Mouse (Mus musculus) forebrain, postnatal 0 days (tissue): ENCODE measurements around the gene Decr2. TPM values are rescaled to one million over a fixed set of nuclear protein-coding genes. Genes with fewer than 3 reads are reported as not detected.

Experiments used
- ATAC-seq: fragments of 200-750 bp; cut with Nextera tagmentation; 2 replicates; pipeline ENCODE4 v1.8.0; 2017; ENCODE audit warnings: mild to moderate bottlenecking, moderate library complexity
- DNase-seq: peaks from one replicate; pipeline ENCODE4 v3.0.0-alpha.2; 2015
- H3K27ac ChIP-seq: fragments of 300-500 bp; sonication (generic); 2 replicates; pipeline ENCODE4 v1.5.1; 2014; ENCODE audit warnings: low read depth, mild to moderate bottlenecking, antibody characterized with exemption, low read length, moderate library complexity, mixed read lengths
- H3K27me3 ChIP-seq: fragments of 300-500 bp; sonication (generic); 2 replicates; pipeline ENCODE4 v1.6.1; 2014; ENCODE audit warnings: mild to moderate bottlenecking, low read length, mixed read lengths; ENCODE audit not compliant: insufficient read depth
- H3K36me3 ChIP-seq: fragments of 300-500 bp; sonication (generic); 2 replicates; pipeline ENCODE4 v1.6.1; 2014; ENCODE audit warnings: mild to moderate bottlenecking, moderate library complexity; ENCODE audit not compliant: insufficient read depth
- H3K4me1 ChIP-seq: fragments of 300-500 bp; sonication (generic); 2 replicates; pipeline ENCODE4 v1.6.1; 2014; ENCODE audit warnings: antibody characterized with exemption; ENCODE audit not compliant: insufficient read depth
- H3K4me2 ChIP-seq: fragments of 300-500 bp; sonication (generic); 2 replicates; pipeline ENCODE4 v1.6.1; 2014; ENCODE audit warnings: low read depth, mild to moderate bottlenecking, moderate library complexity
- H3K4me3 ChIP-seq: fragments of 300-500 bp; sonication (generic); 2 replicates; pipeline ENCODE4 v1.5.1; 2014; ENCODE audit warnings: low read depth, low read length, mixed read lengths
- H3K9ac ChIP-seq: fragments of 300-500 bp; sonication (generic); 2 replicates; pipeline ENCODE4 v1.6.1; 2014; ENCODE audit warnings: mild to moderate bottlenecking
- H3K9me3 ChIP-seq: fragments of 300-500 bp; sonication (generic); 2 replicates; pipeline ENCODE4 v1.6.1; 2016; ENCODE audit warnings: low read length
- CTCF ChIP-seq: sonication (generic); IDR thresholded peaks from 2 replicates; pipeline ENCODE4 v1.5.1; 2016; ENCODE audit warnings: antibody characterized with exemption, control low read depth, low read depth
- WGBS: fragments of 180-500 bp; shearing (Covaris S2); extraction: QIAGEN DNeasy Blood & Tissue Kit; methylation state at CpG from one replicate; pipeline ENCODE4 v1.1.7; 2014; 5-methylcytosine and 5-hydroxymethylcytosine counted together
- polyA plus RNA-seq: library from polyadenylated mRNA; unstranded; fragments of >200 nt; fragmentation: Nextera tagmentation; extraction: Ambion mirVana; gene quantifications from 2 replicates; pipeline ENCODE4 v1.2.1, GENCODE M21; 2015
- total RNA-seq: library from RNA; depleted of rRNA; stranded (reverse); fragments of >200 nt; gene quantifications from 2 replicates; pipeline ENCODE4 v1.2.3, GENCODE M21; 2014; rRNA removed

Gene Decr2
- total and polyA plus RNA-seq, 2 experiments from 2014 or later = 32.7 to 35.3 TPM

DNA sequence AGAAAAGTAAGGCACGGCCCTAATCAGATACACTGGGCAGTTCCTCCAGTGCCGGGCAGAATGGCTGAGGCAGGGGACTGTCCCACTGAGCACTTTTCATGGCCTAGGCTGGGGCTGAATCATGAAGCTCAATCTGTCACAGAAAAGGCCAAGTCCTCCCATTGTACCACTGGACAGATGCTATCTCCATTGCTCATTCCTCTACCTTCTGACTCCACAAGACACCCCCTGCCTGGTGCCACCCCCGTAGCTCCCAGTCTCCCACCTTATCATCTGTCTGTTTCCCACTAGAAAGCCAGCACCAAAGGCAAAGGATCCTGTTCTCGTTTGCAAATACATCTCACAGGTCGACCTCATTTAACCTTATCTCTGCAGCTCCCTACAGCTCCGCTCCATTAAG lies 58.1 kb downstream of the Decr2 start:
- Histone ChIP-seq H3K27ac (no peak overlapping the region; the same call in 1 of the 2 replicates), H3K36me3 (peaks cover 20% of the 10 kb centered on the region), H3K4me3 (no peak overlapping the region), H3K4me1 (no peaks in the 10 kb centered on the region), H3K9ac (no peak overlapping the region), H3K9me3 (no peaks in the 10 kb centered on the region), H3K27me3 (no peaks in the 10 kb centered on the region), H3K4me2 (no peak overlapping the region)
- no peak for TF ChIP-seq CTCF
- WGBS = 80% methylated on average over 6 of the region's 6 CpGs
- no peak for DNase-seq
- no peak for ATAC-seq

DNA sequence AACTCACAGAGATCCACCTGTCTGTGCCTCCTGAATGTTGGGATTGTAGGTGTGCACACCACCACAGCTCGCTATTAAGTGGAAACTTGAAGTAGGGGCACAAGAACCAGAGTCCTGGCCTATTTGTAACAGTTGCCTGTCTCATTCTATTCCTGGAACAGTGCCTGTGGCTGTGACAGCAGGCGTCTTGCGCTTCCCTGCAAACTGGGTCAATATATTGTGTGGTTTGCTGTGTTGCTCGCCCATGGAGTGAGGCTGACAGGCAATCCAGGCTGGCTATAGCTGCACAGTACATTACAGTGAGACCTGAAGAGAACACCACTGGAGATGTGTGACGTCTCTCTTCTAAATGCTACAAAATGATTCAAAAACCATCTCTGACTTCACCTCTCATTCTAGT lies 58.6 kb downstream of the Decr2 start:
- 55% methylated on average over 5 of the region's 5 CpGs for WGBS
- ATAC-seq (peak; percentile 47; the same call in 1 of the 2 replicates), DNase-seq (no peak)
- Histone ChIP-seq H3K4me1 (no peaks in the 10 kb centered on the region), H3K36me3 (peaks cover 20% of the 10 kb centered on the region), H3K27ac (no peak overlapping the region; the same call in 1 of the 2 replicates), H3K9me3 (no peaks in the 10 kb centered on the region), H3K4me3 (no peak overlapping the region), H3K9ac (no peak overlapping the region), H3K27me3 (no peaks in the 10 kb centered on the region), H3K4me2 (no peak overlapping the region)
- no peak for TF ChIP-seq CTCF

Other genes starting within 250 kb of the Decr2 start
- 23.2 and 23.8 TPM in 2 replicates for gene Gm20683, start 248.6 kb downstream of the Decr2 start, total RNA-seq
- gene Gm20683, start 248.6 kb downstream of the Decr2 start, polyA plus RNA-seq = 9.2 and 12.3 TPM in 2 replicates
- 35.4 and 53.1 TPM in 2 replicates for gene Rhot2, start 245.5 kb downstream of the Decr2 start, total RNA-seq
- gene Rhot2, start 245.5 kb downstream of the Decr2 start, polyA plus RNA-seq = 8.1 and 11.3 TPM in 2 replicates
- 29.8 and 40.2 TPM in 2 replicates for gene Wdr90, start 228.8 kb downstream of the Decr2 start, total RNA-seq
- 8.0 and 13.2 TPM in 2 replicates for gene Wdr90, start 228.8 kb downstream of the Decr2 start, polyA plus RNA-seq
- 10.3 and 16.5 TPM in 2 replicates for gene Mcrip2, start 221.6 kb downstream of the Decr2 start, total RNA-seq
- gene Mcrip2, start 221.6 kb downstream of the Decr2 start, polyA plus RNA-seq = 32.5 and 37.1 TPM in 2 replicates
- 37.0 and 41.7 TPM in 2 replicates for gene Mettl26, start 215.3 kb downstream of the Decr2 start, total RNA-seq
- 43.1 and 62.2 TPM in 2 replicates for gene Mettl26, start 215.3 kb downstream of the Decr2 start, polyA plus RNA-seq
- gene Wfikkn1, start 209.5 kb downstream of the Decr2 start, total RNA-seq = 0.23 and 1.5 TPM in 2 replicates
- gene Wfikkn1, start 209.5 kb downstream of the Decr2 start, polyA plus RNA-seq = 0.28 and 0.29 TPM in 2 replicates
- 30.9 and 31.4 TPM in 2 replicates for gene Rab40c, start 170.6 kb downstream of the Decr2 start, total RNA-seq
- gene Rab40c, start 170.6 kb downstream of the Decr2 start, polyA plus RNA-seq = 40.3 and 46.1 TPM in 2 replicates
- 42.2 and 50.6 TPM in 2 replicates for gene Pigq, start 145.4 kb downstream of the Decr2 start, total RNA-seq
- 58.1 and 63.7 TPM in 2 replicates for gene Pigq, start 145.4 kb downstream of the Decr2 start, polyA plus RNA-seq
- not detected in 2 replicates for gene Nhlrc4, start 145.4 kb downstream of the Decr2 start, total RNA-seq
- 0.44 TPM in 1 of 2 replicates, not detected in the other for gene Nhlrc4, start 145.4 kb downstream of the Decr2 start, polyA plus RNA-seq
- 0.10 TPM in 1 of 2 replicates, not detected in the other for gene A930017K11Rik, start 137.8 kb downstream of the Decr2 start, total RNA-seq
- 0.07 TPM in 1 of 2 replicates, not detected in the other for gene A930017K11Rik, start 137.8 kb downstream of the Decr2 start, polyA plus RNA-seq
- gene Capn15, start 104.5 kb downstream of the Decr2 start, total RNA-seq = 24.7 and 24.9 TPM in 2 replicates
- 11.4 and 15.2 TPM in 2 replicates for gene Capn15, start 104.5 kb downstream of the Decr2 start, polyA plus RNA-seq
- gene Rab11fip3, start 20.8 kb downstream of the Decr2 start, total RNA-seq = 21.5 and 30.0 TPM in 2 replicates
- 11.6 and 15.4 TPM in 2 replicates for gene Rab11fip3, start 20.8 kb downstream of the Decr2 start, polyA plus RNA-seq
- 9.5 and 16.0 TPM in 2 replicates for gene Nme4, start 5.3 kb upstream of the Decr2 start, total RNA-seq
- gene Nme4, start 5.3 kb upstream of the Decr2 start, polyA plus RNA-seq = 11.4 and 12.9 TPM in 2 replicates
- gene Tmem8, start 23.0 kb upstream of the Decr2 start, total RNA-seq = 2.8 and 4.3 TPM in 2 replicates
- 2.4 and 2.5 TPM in 2 replicates for gene Tmem8, start 23.0 kb upstream of the Decr2 start, polyA plus RNA-seq
- 116 and 166 TPM in 2 replicates for gene Mrpl28, start 33.2 kb upstream of the Decr2 start, total RNA-seq
- gene Mrpl28, start 33.2 kb upstream of the Decr2 start, polyA plus RNA-seq = 182 and 189 TPM in 2 replicates
- 33.7 and 47.6 TPM in 2 replicates for gene Axin1, start 48.4 kb upstream of the Decr2 start, total RNA-seq
- gene Axin1, start 48.4 kb upstream of the Decr2 start, polyA plus RNA-seq = 15.1 and 15.3 TPM in 2 replicates
- not detected in 2 replicates for gene Pdia2, start 108.8 kb upstream of the Decr2 start, total RNA-seq
- not detected in 2 replicates for gene Pdia2, start 108.8 kb upstream of the Decr2 start, polyA plus RNA-seq
- 17.1 and 28.3 TPM in 2 replicates for gene Rgs11, start 112.6 kb upstream of the Decr2 start, total RNA-seq
- gene Rgs11, start 112.6 kb upstream of the Decr2 start, polyA plus RNA-seq = 7.9 and 12.5 TPM in 2 replicates
- gene Arhgdig, start 117.4 kb upstream of the Decr2 start, total RNA-seq = 140 and 171 TPM in 2 replicates
- 230 and 243 TPM in 2 replicates for gene Arhgdig, start 117.4 kb upstream of the Decr2 start, polyA plus RNA-seq
- 18.3 and 20.1 TPM in 2 replicates for gene Fam234a, start 153.9 kb upstream of the Decr2 start, total RNA-seq
- gene Fam234a, start 153.9 kb upstream of the Decr2 start, polyA plus RNA-seq = 22.7 and 28.9 TPM in 2 replicates
- 101 and 120 TPM in 2 replicates for gene Luc7l, start 162.6 kb upstream of the Decr2 start, total RNA-seq
- 70.2 and 88.4 TPM in 2 replicates for gene Luc7l, start 162.6 kb upstream of the Decr2 start, polyA plus RNA-seq